Mouse (Mus musculus) stomach, postnatal 0 days (tissue): ENCODE measurements around the gene Mknk1.

Experiments used
- CTCF ChIP-seq: IDR thresholded peaks from 2 replicates; pipeline ENCODE4 v1.5.1; 2016; ENCODE audit warnings: antibody characterized with exemption, low read depth, mild to moderate bottlenecking, moderate library complexity
- EP300 ChIP-seq: optimal IDR thresholded peaks from 2 replicates; pipeline ENCODE3; 2016; ENCODE audit warnings: antibody characterized with exemption

DNA sequence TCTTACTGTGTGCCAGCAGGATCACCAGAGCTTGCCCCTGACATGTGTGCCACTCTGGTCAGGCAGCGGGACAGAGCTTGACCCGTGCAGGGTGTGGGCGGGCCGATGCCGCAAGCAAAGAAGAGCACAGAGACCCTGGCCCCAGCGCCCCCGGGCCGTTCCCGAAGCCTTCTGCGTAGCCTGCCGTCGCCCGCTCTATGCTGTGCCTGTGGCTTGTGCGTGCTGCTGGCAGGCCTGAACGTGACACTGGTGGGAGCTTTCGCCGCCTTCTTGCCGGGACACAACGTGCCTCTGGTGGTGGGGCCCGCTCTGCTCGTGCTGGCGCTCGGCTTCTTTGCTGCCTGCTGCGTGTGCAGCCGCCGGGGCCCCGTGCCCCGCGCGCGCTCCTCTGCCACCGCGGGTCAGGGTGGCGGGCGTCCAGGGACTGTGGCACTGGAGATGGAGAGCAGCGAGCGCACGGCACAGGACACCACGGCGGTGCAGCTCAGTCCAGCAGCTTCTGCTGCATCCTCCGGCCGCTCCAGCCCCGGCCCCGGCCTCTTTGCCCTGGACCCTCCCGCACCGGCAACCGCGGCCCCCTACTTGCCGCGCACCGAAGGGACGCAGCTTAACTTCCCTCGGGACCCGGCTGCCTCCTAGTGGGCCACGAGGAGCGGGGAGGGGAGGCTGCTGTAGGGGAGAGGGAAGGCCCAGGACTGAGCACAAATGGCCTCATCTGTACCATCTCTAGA lies 59.1 kb downstream of the Mknk1 start:
- peak; percentile 50 for TF ChIP-seq CTCF
- TF ChIP-seq EP300: no peak
